Mouse (Mus musculus): ENCODE data around the gene Ankrd55.

Gene Ankrd55

DNA sequence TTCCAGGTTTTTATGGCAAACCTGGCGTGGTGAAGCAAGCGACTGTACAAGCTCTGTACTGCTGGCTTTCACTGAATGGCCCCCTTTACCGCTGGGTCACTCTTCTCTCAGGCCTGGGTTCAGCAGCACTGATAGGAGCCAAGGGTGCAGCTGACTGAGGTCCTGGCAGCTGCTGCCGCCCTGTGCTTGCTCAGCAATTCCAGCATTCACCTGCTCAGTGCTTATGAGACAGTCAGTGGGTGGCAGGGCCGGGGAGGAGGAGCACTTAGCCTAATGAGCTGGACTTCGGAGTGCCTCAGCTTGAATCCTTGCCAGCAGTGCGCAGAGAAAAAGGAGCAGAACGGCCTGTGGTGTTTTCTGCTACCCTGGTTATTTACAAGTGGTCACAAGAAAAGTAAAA, 87.5 kb downstream of the Ankrd55 start:
- no peak for DNase-seq (ENCODE audit: extremely low spot score, low spot score)

DNA sequence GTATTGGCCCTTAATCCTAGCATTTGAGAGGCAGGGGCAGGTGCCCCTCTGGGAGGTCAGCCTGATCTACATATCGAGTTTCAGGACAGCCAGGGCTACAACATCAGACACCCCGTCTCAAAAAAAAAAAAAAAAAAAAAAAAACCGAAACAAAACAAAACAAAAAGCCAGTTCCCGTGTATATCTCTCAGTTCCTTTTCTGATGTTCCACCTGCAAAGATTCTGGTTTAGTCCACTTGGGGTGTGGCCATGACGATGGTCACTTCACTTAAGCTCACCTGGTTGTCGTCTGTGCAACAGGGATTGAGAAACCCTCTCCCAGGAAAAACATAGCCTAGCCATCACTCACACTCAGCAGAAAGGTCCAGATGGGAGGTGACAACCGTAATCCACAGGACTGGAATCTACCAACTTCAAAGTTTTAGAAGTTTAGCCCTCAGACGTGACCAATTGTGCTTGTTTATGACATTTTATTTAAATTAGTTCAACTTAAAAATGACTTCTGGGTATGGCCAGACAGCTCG, 90.6 kb downstream of the Ankrd55 start:
- no peak for DNase-seq (ENCODE audit: extremely low spot score, low spot score)

GRCm38 (mm10) chr13:112381476-112381875, 93.2 kb downstream of the Ankrd55 start:
- no peak for DNase-seq (ENCODE audit: extremely low spot score, low spot score)

DNA sequence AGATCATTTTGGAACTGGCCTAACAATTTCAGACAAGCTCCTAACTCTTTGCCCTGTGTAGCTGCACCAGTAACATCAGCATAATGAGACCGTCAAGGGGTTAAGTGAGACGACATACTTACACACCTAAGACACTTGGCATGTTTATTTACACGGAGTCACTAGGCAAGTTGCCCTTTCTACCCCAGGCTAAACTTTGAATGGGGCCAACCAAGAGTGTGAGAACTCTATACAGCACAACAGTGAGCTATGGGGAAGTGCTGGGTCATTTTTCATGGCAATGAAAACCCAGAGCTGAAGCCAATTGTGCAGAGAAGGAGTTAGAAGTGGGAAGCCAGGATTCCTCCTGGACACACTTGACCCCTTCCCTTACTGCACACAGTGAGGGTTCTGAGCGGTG, 94.2 kb downstream of the Ankrd55 start:
- no peak for DNase-seq (ENCODE audit: extremely low spot score, low spot score)

- no peak for DNase-seq (ENCODE audit: extremely low spot score, low spot score)
These were observed 94.7 kb downstream of the Ankrd55 start for GRCm38 (mm10) chr13:112382956-112383355.

DNA sequence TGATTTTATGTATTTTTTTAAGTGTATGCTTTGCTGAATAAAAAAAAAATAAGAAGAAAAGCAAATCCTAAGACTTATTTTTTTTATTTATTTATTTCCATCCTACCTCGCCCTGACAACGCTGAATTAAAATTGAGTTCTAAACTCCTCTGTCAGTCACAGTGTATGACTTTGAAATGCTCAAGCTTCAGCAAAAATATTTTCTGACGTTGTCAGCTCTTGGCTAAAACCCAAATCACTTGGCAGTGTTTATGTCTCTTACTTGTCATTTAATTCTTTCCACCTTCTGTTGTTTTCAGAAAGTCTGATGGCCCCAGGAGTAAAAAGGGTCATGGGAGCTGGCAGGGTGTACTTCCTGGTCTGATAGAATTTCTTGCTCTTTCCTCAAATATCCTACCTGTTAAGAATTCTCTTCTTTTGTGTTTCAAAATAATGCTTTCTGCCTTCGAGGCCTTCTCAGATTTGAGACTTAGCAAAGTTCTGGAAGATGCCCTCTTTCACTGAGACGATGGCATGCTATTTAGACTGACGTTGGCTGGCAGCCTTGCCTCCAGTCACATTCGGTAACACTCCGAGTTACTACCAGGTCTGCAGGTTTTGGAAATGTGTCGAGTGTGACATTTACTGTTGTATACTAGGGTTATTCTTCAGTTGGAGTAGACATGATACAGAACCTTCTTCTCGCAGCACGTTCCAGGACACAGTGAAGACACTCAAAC, 95.8 kb downstream of the Ankrd55 start:
- DNase-seq (ENCODE audit: extremely low spot score, low spot score), result no peak

GRCm38 (mm10) chr13:112385040-112385439, 96.8 kb downstream of the Ankrd55 start:
- no peak for DNase-seq (ENCODE audit: extremely low spot score, low spot score)

GRCm38 (mm10) chr13:112386494-112387075, 98.3 kb downstream of the Ankrd55 start:
- DNase-seq (ENCODE audit: extremely low spot score, low spot score), result no peak

DNA sequence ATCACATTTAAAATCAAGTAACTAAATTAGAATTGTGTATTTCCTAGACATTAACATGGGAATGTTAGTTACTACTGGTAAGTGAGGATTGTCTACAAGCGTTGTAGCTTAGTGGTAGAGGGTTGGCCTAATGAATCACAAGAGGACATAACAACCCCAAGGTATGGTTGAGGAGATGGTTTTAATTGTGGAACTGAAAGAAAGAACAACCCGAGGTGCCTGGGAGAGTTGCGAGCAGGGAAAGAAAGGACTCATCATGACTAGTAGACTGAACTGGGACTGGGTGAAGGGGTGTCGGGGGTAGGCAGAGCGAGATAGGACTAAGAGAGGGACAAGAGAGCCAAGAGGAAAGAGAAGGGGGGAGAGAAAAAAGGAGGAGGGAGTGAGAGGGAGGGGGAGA, 99.0 kb downstream of the Ankrd55 start:
- DNase-seq (ENCODE audit: extremely low spot score, low spot score), result no peak

- no peak for DNase-seq (ENCODE audit: extremely low spot score, low spot score)
These were observed 99.9 kb downstream of the Ankrd55 start for GRCm38 (mm10) chr13:112388176-112388575.

- no peak for DNase-seq (ENCODE audit: extremely low spot score, low spot score)
These were observed 102.0 kb downstream of the Ankrd55 start for GRCm38 (mm10) chr13:112390206-112390605.

- no peak for DNase-seq (ENCODE audit: extremely low spot score, low spot score)
These were observed 103.1 kb downstream of the Ankrd55 start for GRCm38 (mm10) chr13:112391354-112391753.

DNA sequence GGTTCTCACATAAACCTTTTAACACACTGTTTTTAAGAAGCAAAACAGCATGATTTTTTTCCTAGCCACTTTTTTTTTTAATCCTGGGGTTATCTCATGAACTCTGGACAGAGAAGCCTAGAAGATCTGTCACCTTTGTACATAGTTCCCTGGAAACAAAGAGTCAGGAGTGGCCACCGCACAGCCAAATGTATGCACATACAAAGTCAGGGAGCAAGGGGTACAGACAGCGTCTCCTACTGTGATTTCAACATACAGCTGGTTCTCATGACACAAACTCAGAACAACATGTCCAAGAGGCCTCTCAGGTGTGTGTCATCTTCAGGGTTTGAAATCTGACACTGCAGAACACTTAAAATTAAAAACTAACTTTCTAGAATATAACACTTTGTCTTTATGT, 105.1 kb downstream of the Ankrd55 start:
- no peak for DNase-seq (ENCODE audit: extremely low spot score, low spot score)

DNA sequence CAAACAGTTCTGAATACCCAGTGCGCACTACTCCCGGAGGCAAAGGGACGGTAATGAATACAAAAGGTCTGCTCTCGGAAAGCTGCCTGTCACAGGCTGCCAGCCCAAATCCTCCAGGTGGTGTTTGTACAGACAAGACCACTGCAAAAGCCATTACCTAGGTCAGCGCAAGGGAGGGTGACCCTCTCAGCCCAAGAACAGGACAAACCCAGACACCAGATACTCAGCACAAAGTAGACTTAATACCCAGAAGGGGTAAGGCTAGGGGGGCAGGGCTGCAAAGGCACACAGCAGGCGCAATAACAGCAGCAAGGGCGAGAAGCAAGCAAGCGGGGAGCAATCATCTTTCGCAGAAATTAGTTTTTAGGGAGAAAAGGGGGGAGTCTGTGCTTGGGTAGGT, 106.0 kb downstream of the Ankrd55 start:
- no peak for DNase-seq (ENCODE audit: extremely low spot score, low spot score)

- no peak for DNase-seq (ENCODE audit: extremely low spot score, low spot score)
These were observed 116.5 kb downstream of the Ankrd55 start for GRCm38 (mm10) chr13:112404723-112405122.

GRCm38 (mm10) chr13:112405184-112405583, 116.9 kb downstream of the Ankrd55 start:
- DNase-seq (ENCODE audit: extremely low spot score, low spot score), result no peak

DNA sequence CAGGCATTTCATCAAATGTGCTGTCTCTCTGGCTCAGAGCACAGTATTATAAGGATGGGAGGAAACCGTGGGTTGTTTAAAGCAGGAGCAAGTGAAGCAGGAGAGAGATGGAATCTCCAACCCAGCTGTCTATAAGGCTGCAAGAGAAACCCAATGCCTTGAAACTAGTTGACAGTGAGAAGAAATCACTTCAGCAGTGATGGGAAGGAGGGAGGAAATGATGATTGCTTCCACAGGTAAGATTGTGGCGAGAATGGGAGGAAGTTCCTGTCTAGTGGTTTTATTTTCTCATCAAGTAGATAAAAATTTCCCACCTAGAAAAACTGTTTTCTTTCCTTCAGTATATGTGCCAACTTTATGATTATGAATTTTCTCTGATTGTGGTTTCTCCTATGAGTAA, 118.4 kb downstream of the Ankrd55 start:
- DNase-seq (ENCODE audit: extremely low spot score, low spot score), result no peak

GRCm38 (mm10) chr13:112407181-112407700, 119.0 kb downstream of the Ankrd55 start:
- DNase-seq (ENCODE audit: extremely low spot score, low spot score), result no peak

DNA sequence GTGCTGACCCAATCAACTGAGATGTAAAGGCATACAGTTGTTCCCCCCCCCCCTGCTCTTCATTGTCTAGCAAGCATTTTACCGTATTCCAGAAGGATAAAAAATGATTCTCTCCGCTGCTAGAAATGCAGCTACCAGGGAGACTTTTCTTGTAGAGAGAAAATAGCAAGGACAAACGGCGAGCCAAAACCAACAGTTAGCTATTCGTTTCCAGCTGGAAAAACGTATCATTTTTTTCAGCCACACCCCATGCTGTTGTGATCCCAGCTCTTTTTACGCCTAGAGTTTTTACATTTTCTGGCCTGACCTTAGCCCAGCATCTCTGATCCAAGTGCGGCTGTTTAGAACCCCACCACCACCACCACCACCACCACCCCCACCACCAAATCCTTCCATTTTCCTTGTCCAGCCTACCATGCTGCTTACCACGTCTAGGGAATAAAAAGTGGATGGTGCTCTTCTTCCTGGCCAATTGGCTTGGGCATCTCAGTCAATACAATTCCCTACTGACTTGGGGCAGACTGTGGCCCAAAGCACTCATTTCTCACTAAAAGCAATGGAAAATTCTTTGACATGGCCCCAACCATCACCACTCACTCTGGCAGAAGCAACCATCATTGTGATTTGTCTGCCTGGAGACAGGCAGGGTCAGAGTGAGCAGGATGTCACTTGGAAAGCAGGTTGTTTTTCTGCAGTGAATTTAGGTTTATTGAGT, 119.7 kb downstream of the Ankrd55 start:
- DNase-seq (ENCODE audit: extremely low spot score, low spot score), result no peak

GRCm38 (mm10) chr13:112408701-112409100, 120.5 kb downstream of the Ankrd55 start:
- DNase-seq (ENCODE audit: extremely low spot score, low spot score), result no peak

DNA sequence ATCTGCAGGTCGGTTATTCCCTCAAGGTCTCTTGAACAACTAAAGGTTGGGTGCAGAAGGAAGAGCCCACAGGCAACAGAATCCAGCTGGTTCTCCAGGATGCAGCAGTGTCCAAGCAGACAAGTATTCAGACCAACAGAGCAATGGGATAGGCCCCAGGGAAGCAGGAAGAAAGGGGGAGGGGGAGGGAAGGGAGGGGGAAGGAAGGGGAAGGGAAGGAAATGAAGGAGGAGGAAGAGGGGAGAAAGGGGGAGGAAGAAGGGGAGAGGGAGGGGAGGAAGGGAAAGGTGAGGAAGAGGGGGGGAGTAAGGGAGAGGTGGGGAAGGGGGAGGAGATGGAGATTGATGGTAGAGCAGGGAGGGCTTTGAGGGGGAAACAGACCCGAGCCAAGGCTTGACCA, 121.1 kb downstream of the Ankrd55 start:
- DNase-seq (ENCODE audit: extremely low spot score, low spot score), result no peak

DNA sequence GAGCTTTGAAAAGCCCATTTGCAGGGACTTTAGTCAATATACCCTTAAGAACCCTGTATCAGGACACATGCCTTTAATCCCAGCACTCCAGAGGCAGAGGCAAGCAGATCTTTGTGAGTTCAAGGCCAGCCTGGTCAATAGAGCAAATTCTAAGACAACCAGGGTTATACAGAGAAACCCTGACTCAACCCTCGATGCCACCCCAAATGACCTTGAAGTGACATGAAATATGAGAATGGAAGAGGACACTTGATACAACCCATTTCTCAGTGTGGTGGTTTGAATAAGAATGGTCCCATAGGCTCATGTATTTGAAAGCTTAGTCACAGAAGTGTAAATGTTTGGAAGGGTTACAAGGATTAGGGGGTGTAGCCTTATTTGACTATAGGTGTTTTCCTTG, 121.6 kb downstream of the Ankrd55 start:
- DNase-seq (ENCODE audit: extremely low spot score, low spot score), result no peak
